Comparison of ENCODE assay signal across 8 mouse cellular contexts in genomic region chr5:142816031-142816810, GRCm38 (mm10). TPM values are rescaled to one million over a fixed set of nuclear protein-coding genes. Genes with fewer than 3 reads are reported as not detected.
DNase-seq lines count a peak whose midpoint lies in the region; ATAC-seq and TF ChIP-seq lines count a peak whose summit lies in the region.

No protein-coding gene starts in this region.

- H3K27ac ChIP-seq in forebrain, postnatal 0 days (ENCODE audit: low read depth, low read length) = peak overlapping the region; percentile 100
- peak overlapping the region; percentile 100 for H3K27ac ChIP-seq in hindbrain, embryonic 13.5 days
- H3K27ac ChIP-seq in macrophage = peak overlapping the region; percentile 98
- H3K27ac ChIP-seq in small intestine, adult 2 months (ENCODE audit: insufficient read depth, low read depth, low read length) = peak overlapping the region; percentile 99

- H3K27me3 ChIP-seq in forebrain, postnatal 0 days (ENCODE audit: insufficient read depth, low read length) = no peaks in the 10 kb centered on the region
- no peaks in the 10 kb centered on the region for H3K27me3 ChIP-seq in hindbrain, embryonic 13.5 days
- H3K27me3 ChIP-seq in small intestine, adult 2 months (ENCODE audit: control insufficient read depth, insufficient read depth, low read length) = no peaks in the 10 kb centered on the region

- peak overlapping the region; percentile 83 for H3K4me3 ChIP-seq in forebrain, postnatal 0 days (ENCODE audit: low read depth, low read length)
- peak overlapping the region; percentile 99 for H3K4me3 ChIP-seq in hindbrain, embryonic 13.5 days
- peak overlapping the region; percentile 88 for H3K4me3 ChIP-seq in macrophage (ENCODE audit: inconsistent target)
- H3K4me3 ChIP-seq in small intestine, adult 2 months (ENCODE audit: low read depth, low read length) = peak overlapping the region; percentile 98

- peak overlapping the region; percentile 93 for H3K4me2 ChIP-seq in forebrain, postnatal 0 days (ENCODE audit: low read depth)
- H3K4me2 ChIP-seq in hindbrain, embryonic 13.5 days = peak overlapping the region; percentile 92

- TF ChIP-seq CTCF in forebrain, postnatal 0 days (IDR thresholded peaks at IDR 0.05; ENCODE audit: low read depth) = no peak
- no peak for TF ChIP-seq CTCF in small intestine, adult 2 months (IDR thresholded peaks at IDR 0.05; ENCODE audit: extremely low read depth, insufficient read length, insufficient replicate concordance, low read depth, low read length)

- H3K4me1 ChIP-seq in forebrain, postnatal 0 days (ENCODE audit: insufficient read depth) = peaks cover 12% of the 10 kb centered on the region; the same call in 1 of the 2 replicates
- H3K4me1 ChIP-seq in hindbrain, embryonic 13.5 days (replicated peaks) = peaks cover 25% of the 10 kb centered on the region
- H3K4me1 ChIP-seq in small intestine, adult 2 months (ENCODE audit: control insufficient read depth, insufficient read depth, insufficient read length, low read length) = peaks cover 8% of the 10 kb centered on the region

- peaks cover 2% of the 10 kb centered on the region; the same call in 1 of the 2 replicates for H3K36me3 ChIP-seq in forebrain, postnatal 0 days (ENCODE audit: insufficient read depth)
- H3K36me3 ChIP-seq in hindbrain, embryonic 13.5 days = peaks cover 8% of the 10 kb centered on the region
- peaks cover 6% of the 10 kb centered on the region for H3K36me3 ChIP-seq in macrophage (ENCODE audit: inconsistent target)
- H3K36me3 ChIP-seq in small intestine, adult 2 months (ENCODE audit: control insufficient read depth, insufficient read depth, low read length) = no peaks in the 10 kb centered on the region

- peak overlapping the region; percentile 100 for H3K9ac ChIP-seq in forebrain, postnatal 0 days
- peak overlapping the region; percentile 100 for H3K9ac ChIP-seq in hindbrain, embryonic 13.5 days

- WGBS in forebrain, postnatal 0 days = under 1% methylated on average over 39 of the region's 39 CpGs
- under 1% methylated on average over 39 of the region's 39 CpGs for WGBS in hindbrain, embryonic 13.5 days
- 1% methylated on average over 32 of the region's 39 CpGs for WGBS in macrophage (ENCODE audit: missing documents)
- WGBS in small intestine, adult 2 months = under 1% methylated on average over 39 of the region's 39 CpGs

- DNase-seq in CD4-positive, CD25-positive, alpha-beta regulatory T cell, adult 2 months (ENCODE audit: low read depth, low spot score) = peak; percentile 28
- peak; percentile 54 for DNase-seq in cerebellum, adult 11-12 months
- peak; percentile 54 for DNase-seq in forebrain, postnatal 0 days
- peak; percentile 35 to 43 for DNase-seq in layer of hippocampus, postnatal 36 days

- peaks cover 79% of the 10 kb centered on the region for H3K79me2 ChIP-seq in macrophage (ENCODE audit: inconsistent target)

- no peak for ATAC-seq in CD4-positive, CD25-positive, alpha-beta regulatory T cell, adult 4 months
- no peak for ATAC-seq in forebrain, postnatal 0 days
- no peak for ATAC-seq in hindbrain, embryonic 13.5 days (ENCODE audit: low FRiP score)

- H3K9me3 ChIP-seq in forebrain, postnatal 0 days (ENCODE audit: low read length) = no peaks in the 10 kb centered on the region
- no peaks in the 10 kb centered on the region for H3K9me3 ChIP-seq in hindbrain, embryonic 13.5 days

- TF ChIP-seq POLR2A in small intestine, adult 2 months (IDR thresholded peaks at IDR 0.05; ENCODE audit: low read depth, low read length) = peak; percentile 38; the same call in 1 of the 2 replicates

RNA-seq across cellular contexts. Expression of gene Tnrc18, which starts 1.2 kb away (rescaled TPM):
- polyA plus RNA-seq in CD4-positive, CD25-positive, alpha-beta regulatory T cell, adult 4 months (2017; shearing (Covaris generic)) = 1 to 10 TPM; 2.8 to 3.7 TPM
- 99.7 and 116 TPM in 2 replicates for total RNA-seq in forebrain, postnatal 0 days (2014; rRNA removed)
- polyA plus RNA-seq in forebrain, postnatal 0 days (2015; fragmentation: Nextera tagmentation; extraction: Ambion mirVana) = 14.9 and 23.4 TPM in 2 replicates
- polyA plus RNA-seq in hindbrain, embryonic 13.5 days (2015; fragmentation: Nextera tagmentation; extraction: Ambion mirVana) = 33.1 and 35.8 TPM in 2 replicates
- total RNA-seq in layer of hippocampus, postnatal 36 days (2021) = 100 to 1,000 TPM; 146 to 156 TPM
- total RNA-seq in macrophage (2018; cell fraction: chromatin; rRNA removed) = 100 to 1,000 TPM in 22 of 26 experiments, 10 to 100 TPM in 4; 39.2 to 447 (median 241) TPM
- total RNA-seq in macrophage (2018; cell fraction: cytosol; rRNA removed) = 10 to 100 TPM; 20.2 to 98.3 (median 69.9) TPM
- 100 to 1,000 TPM in 23 of 26 experiments, 10 to 100 TPM in 3; 54.6 to 280 (median 200) TPM for total RNA-seq in macrophage (2018; cell fraction: nucleus; rRNA removed)
- 25.5 to 27.5 TPM (median 26.9 TPM) in 3 replicates for polyA plus RNA-seq in macrophage (2018)
- 38.6 and 108 TPM in 2 replicates for polyA plus RNA-seq in small intestine, adult 2 months (2012; rRNA removed)
